Comparison of ENCODE assay signal across 28 mouse cellular contexts in genomic region chrX:11361261-11361660, GRCm38 (mm10). TPM values are rescaled to one million over a fixed set of nuclear protein-coding genes. Genes with fewer than 3 reads are reported as not detected.
DNase-seq lines count a peak whose midpoint lies in the region; ATAC-seq lines count a peak whose summit lies in the region.
"Had no signal": no experiment of that assay in that cellular context is flagged by ENCODE, and none has a peak within 500 bp of the region (broad histone marks: within the 10 kb centered on the region; RNA-seq: fewer than 3 reads in every experiment).

No protein-coding gene starts in this region.

- peaks cover 48% of the 10 kb centered on the region for H3K27me3 ChIP-seq in megakaryocyte, embryonic 14.5 days (replicated peaks)
- H3K27me3 ChIP-seq: CH12.LX; forebrain, embryonic 13.5 days had no signal

- peak; percentile 91 for ATAC-seq in common myeloid progenitor, adult 5-6 weeks (replicated peaks; ENCODE audit: low read depth, poor library complexity, severe bottlenecking)
- ATAC-seq: forebrain, embryonic 13.5 days; hindbrain, embryonic 16.5 days; inflammation-experienced regulatory T-cells, adult 6 months; intestine, postnatal 0 days had no signal

- peak overlapping the region; percentile 42 for H3K4me3 ChIP-seq in megakaryocyte, embryonic 14.5 days (replicated peaks)
- H3K4me3 ChIP-seq: embryonic facial prominence, embryonic 10.5 days; forebrain, embryonic 13.5 days; gastrocnemius, adult 2 months; heart, embryonic 12.5 days; hindbrain, embryonic 12.5 days had no signal

- no peaks in the 10 kb centered on the region for H3K36me3 ChIP-seq in megakaryocyte, embryonic 14.5 days (replicated peaks; ENCODE audit: low read length)
- H3K36me3 ChIP-seq: embryonic facial prominence, embryonic 10.5 days; heart, embryonic 12.5 days; hindbrain, embryonic 12.5 days had no signal

- H3K4me1 ChIP-seq in megakaryocyte, embryonic 14.5 days: peaks cover 6% of the 10 kb centered on the region
- H3K4me1 ChIP-seq: heart, embryonic 12.5 days had no signal

- peak; percentile 33 for DNase-seq in 3T3-L1 (ENCODE audit: low read depth, low spot score)
- DNase-seq in A20 (ENCODE audit: low read depth, low spot score): peak; percentile 11
- DNase-seq in ovary, adult 18-20 months (ENCODE audit: low spot score): no peak
- no peak for DNase-seq in lung, postnatal 14 days
- DNase-seq in urinary bladder, postnatal 14 days (ENCODE audit: low spot score): no peak
- DNase-seq in testis, postnatal 14 days (ENCODE audit: low spot score): no peak
- DNase-seq: adrenal gland, adult 8-10 months; cerebellum, adult 18-20 months; cerebellum, adult 9-11 months; cerebellum, postnatal 36 days; gastrocnemius, adult 2 months; heart, postnatal 36 days had no signal

- H3K9me3 ChIP-seq in megakaryocyte, embryonic 14.5 days: 0 out of 2 replicates have a peak, but pooled peaks cover under 1% of the 10 kb centered on the region
- H3K9me3 ChIP-seq: embryonic facial prominence, embryonic 10.5 days; forebrain, embryonic 13.5 days; heart, embryonic 12.5 days; hindbrain, embryonic 12.5 days had no signal

RNA-seq across cellular contexts. Expression of gene H2al1j, which starts 33.6 kb away (rescaled TPM):
- not detected in 2 replicates for total RNA-seq in common myeloid progenitor, adult 5-6 weeks (2017)
- polyA plus RNA-seq in megakaryocyte, embryonic 14.5 days (2012; ENCODE audit: insufficient read depth, low replicate concordance): not detected in 2 replicates
- total RNA-seq: adrenal gland, adult 8-10 months; adrenal gland, postnatal 4 days; CH12.LX; gastrocnemius, adult 2 months; gastrocnemius, postnatal 4 days; heart, adult 8-10 months; heart, postnatal 36 days had no signal
- polyA plus RNA-seq: brain, embryonic 14.5 days; embryonic facial prominence, embryonic 10.5 days; embryonic facial prominence, embryonic 14.5 days; forebrain, embryonic 13.5 days; heart, embryonic 12.5 days; heart, embryonic 16.5 days; hindbrain, embryonic 12.5 days; hindbrain, embryonic 16.5 days; inflammation-experienced regulatory T-cells, adult 6 months; intestine, postnatal 0 days had no signal

RNA-seq across cellular contexts. Expression of gene H2al1i, which starts 36.8 kb away (rescaled TPM):
- total RNA-seq in common myeloid progenitor, adult 5-6 weeks (2017): not detected in 2 replicates
- polyA plus RNA-seq in megakaryocyte, embryonic 14.5 days (2012; ENCODE audit: insufficient read depth, low replicate concordance): not detected in 2 replicates
- total RNA-seq: adrenal gland, adult 8-10 months; adrenal gland, postnatal 4 days; CH12.LX; gastrocnemius, adult 2 months; gastrocnemius, postnatal 4 days; heart, adult 8-10 months; heart, postnatal 36 days had no signal
- polyA plus RNA-seq: brain, embryonic 14.5 days; embryonic facial prominence, embryonic 10.5 days; embryonic facial prominence, embryonic 14.5 days; forebrain, embryonic 13.5 days; heart, embryonic 12.5 days; heart, embryonic 16.5 days; hindbrain, embryonic 12.5 days; hindbrain, embryonic 16.5 days; inflammation-experienced regulatory T-cells, adult 6 months; intestine, postnatal 0 days had no signal

RNA-seq across cellular contexts. Expression of gene H2al1h, which starts 40.0 kb away (rescaled TPM):
- total RNA-seq in common myeloid progenitor, adult 5-6 weeks (2017): not detected in 2 replicates
- polyA plus RNA-seq in megakaryocyte, embryonic 14.5 days (2012; ENCODE audit: insufficient read depth, low replicate concordance): not detected in 2 replicates
- total RNA-seq: adrenal gland, adult 8-10 months; adrenal gland, postnatal 4 days; CH12.LX; gastrocnemius, adult 2 months; gastrocnemius, postnatal 4 days; heart, adult 8-10 months; heart, postnatal 36 days had no signal
- polyA plus RNA-seq: brain, embryonic 14.5 days; embryonic facial prominence, embryonic 10.5 days; embryonic facial prominence, embryonic 14.5 days; forebrain, embryonic 13.5 days; heart, embryonic 12.5 days; heart, embryonic 16.5 days; hindbrain, embryonic 12.5 days; hindbrain, embryonic 16.5 days; inflammation-experienced regulatory T-cells, adult 6 months; intestine, postnatal 0 days had no signal

RNA-seq across cellular contexts. Expression of gene H2al1g, which starts 43.2 kb away (rescaled TPM):
- not detected in 2 replicates for total RNA-seq in common myeloid progenitor, adult 5-6 weeks (2017)
- not detected in 2 replicates for polyA plus RNA-seq in megakaryocyte, embryonic 14.5 days (2012; ENCODE audit: insufficient read depth, low replicate concordance)
- total RNA-seq: adrenal gland, adult 8-10 months; adrenal gland, postnatal 4 days; CH12.LX; gastrocnemius, adult 2 months; gastrocnemius, postnatal 4 days; heart, adult 8-10 months; heart, postnatal 36 days had no signal
- polyA plus RNA-seq: brain, embryonic 14.5 days; embryonic facial prominence, embryonic 10.5 days; embryonic facial prominence, embryonic 14.5 days; forebrain, embryonic 13.5 days; heart, embryonic 12.5 days; heart, embryonic 16.5 days; hindbrain, embryonic 12.5 days; hindbrain, embryonic 16.5 days; inflammation-experienced regulatory T-cells, adult 6 months; intestine, postnatal 0 days had no signal

RNA-seq across cellular contexts. Expression of gene H2al1f, which starts 46.3 kb away (rescaled TPM):
- not detected in 2 replicates for total RNA-seq in common myeloid progenitor, adult 5-6 weeks (2017)
- polyA plus RNA-seq in megakaryocyte, embryonic 14.5 days (2012; ENCODE audit: insufficient read depth, low replicate concordance): not detected in 2 replicates
- total RNA-seq: adrenal gland, adult 8-10 months; adrenal gland, postnatal 4 days; CH12.LX; gastrocnemius, adult 2 months; gastrocnemius, postnatal 4 days; heart, adult 8-10 months; heart, postnatal 36 days had no signal
- polyA plus RNA-seq: brain, embryonic 14.5 days; embryonic facial prominence, embryonic 10.5 days; embryonic facial prominence, embryonic 14.5 days; forebrain, embryonic 13.5 days; heart, embryonic 12.5 days; heart, embryonic 16.5 days; hindbrain, embryonic 12.5 days; hindbrain, embryonic 16.5 days; inflammation-experienced regulatory T-cells, adult 6 months; intestine, postnatal 0 days had no signal

Comparison
In these comparisons a context has a peak if more than half of its experiments do, and no peak if none do; other contexts are left out.
1. DNase-seq: peak in 3T3-L1 (single experiment) and A20 (single experiment); none in ovary, adult 18-20 months (single experiment), lung, postnatal 14 days (single experiment), urinary bladder, postnatal 14 days (single experiment) and testis, postnatal 14 days (single experiment).